Mouse (Mus musculus) forebrain, postnatal 0 days (tissue): Measurements from ENCODE around the gene Map4k2. TPM values are rescaled to one million over a fixed set of nuclear protein-coding genes. Genes with fewer than 3 reads are reported as not detected.

Experiments used
- ATAC-seq: fragments of 200-750 bp; cut with Nextera tagmentation; 2 replicates; pipeline ENCODE4 v1.8.0; 2017; ENCODE audit warnings: mild to moderate bottlenecking, moderate library complexity
- DNase-seq: peaks from one replicate; pipeline ENCODE4 v3.0.0-alpha.2; 2015
- H3K27ac ChIP-seq: fragments of 300-500 bp; sonication (generic); 2 replicates; pipeline ENCODE4 v1.5.1; 2014; ENCODE audit warnings: low read depth, mild to moderate bottlenecking, antibody characterized with exemption, low read length, moderate library complexity, mixed read lengths
- H3K27me3 ChIP-seq: fragments of 300-500 bp; sonication (generic); 2 replicates; pipeline ENCODE4 v1.6.1; 2014; ENCODE audit warnings: mild to moderate bottlenecking, low read length, mixed read lengths; ENCODE audit not compliant: insufficient read depth
- H3K36me3 ChIP-seq: fragments of 300-500 bp; sonication (generic); 2 replicates; pipeline ENCODE4 v1.6.1; 2014; ENCODE audit warnings: mild to moderate bottlenecking, moderate library complexity; ENCODE audit not compliant: insufficient read depth
- H3K4me1 ChIP-seq: fragments of 300-500 bp; sonication (generic); 2 replicates; pipeline ENCODE4 v1.6.1; 2014; ENCODE audit warnings: antibody characterized with exemption; ENCODE audit not compliant: insufficient read depth
- H3K4me2 ChIP-seq: fragments of 300-500 bp; sonication (generic); 2 replicates; pipeline ENCODE4 v1.6.1; 2014; ENCODE audit warnings: low read depth, mild to moderate bottlenecking, moderate library complexity
- H3K4me3 ChIP-seq: fragments of 300-500 bp; sonication (generic); 2 replicates; pipeline ENCODE4 v1.5.1; 2014; ENCODE audit warnings: low read depth, low read length, mixed read lengths
- H3K9ac ChIP-seq: fragments of 300-500 bp; sonication (generic); 2 replicates; pipeline ENCODE4 v1.6.1; 2014; ENCODE audit warnings: mild to moderate bottlenecking
- H3K9me3 ChIP-seq: fragments of 300-500 bp; sonication (generic); 2 replicates; pipeline ENCODE4 v1.6.1; 2016; ENCODE audit warnings: low read length
- CTCF ChIP-seq: sonication (generic); IDR thresholded peaks from 2 replicates; pipeline ENCODE4 v1.5.1; 2016; ENCODE audit warnings: antibody characterized with exemption, control low read depth, low read depth
- WGBS: fragments of 180-500 bp; shearing (Covaris S2); extraction: QIAGEN DNeasy Blood & Tissue Kit; methylation state at CpG from one replicate; pipeline ENCODE4 v1.1.7; 2014; 5-methylcytosine and 5-hydroxymethylcytosine counted together
- polyA plus RNA-seq: library from polyadenylated mRNA; unstranded; fragments of >200 nt; fragmentation: Nextera tagmentation; extraction: Ambion mirVana; gene quantifications from 2 replicates; pipeline ENCODE4 v1.2.1, GENCODE M21; 2015
- total RNA-seq: library from RNA; depleted of rRNA; stranded (reverse); fragments of >200 nt; gene quantifications from 2 replicates; pipeline ENCODE4 v1.2.3, GENCODE M21; 2014

Gene Map4k2
- total and polyA plus RNA-seq, 2 experiments from 2014 or later, result 9.7 to 55.8 TPM

GRCm38 (mm10) chr19:6370175-6370574 lies 29.2 kb downstream of the Map4k2 start:
- H3K36me3 ChIP-seq, result peaks cover 91% of the 10 kb centered on the region
- WGBS, result 89% methylated on average over 2 of the region's 2 CpGs
- H3K4me2 ChIP-seq, result no peak overlapping the region
- H3K9ac ChIP-seq, result no peak overlapping the region
- no peak overlapping the region for H3K27ac ChIP-seq
- no peak for TF ChIP-seq CTCF
- DNase-seq, result no peak
- no peak overlapping the region for H3K4me3 ChIP-seq
- no peaks in the 10 kb centered on the region for H3K9me3 ChIP-seq
- no peak for ATAC-seq
- H3K4me1 ChIP-seq, result no peaks in the 10 kb centered on the region
- H3K27me3 ChIP-seq, result no peaks in the 10 kb centered on the region

DNA sequence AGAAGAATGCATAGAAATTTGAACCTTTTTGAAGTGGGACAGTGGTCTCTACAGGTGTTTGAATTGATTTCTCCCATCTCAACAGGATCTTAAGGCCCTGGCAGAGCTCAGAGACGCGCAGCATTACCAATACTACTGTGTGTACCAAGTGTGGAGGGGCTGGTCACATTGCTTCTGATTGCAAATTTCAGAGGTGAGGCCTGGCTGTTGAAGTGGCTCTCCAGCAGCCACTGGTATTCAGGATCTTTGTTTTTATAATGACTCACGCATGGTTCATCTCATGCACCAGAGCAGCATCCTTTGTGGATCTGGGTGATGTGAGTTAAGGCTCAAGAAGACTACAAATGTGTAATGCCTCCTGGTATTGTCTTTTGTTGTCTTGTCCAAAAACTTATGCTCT lies 31.5 kb downstream of the Map4k2 start:
- Histone ChIP-seq H3K9ac (no peak overlapping the region), H3K27me3 (no peaks in the 10 kb centered on the region), H3K27ac (no peak overlapping the region), H3K9me3 (no peaks in the 10 kb centered on the region), H3K4me1 (no peaks in the 10 kb centered on the region), H3K36me3 (peaks cover 95% of the 10 kb centered on the region), H3K4me2 (no peak overlapping the region), H3K4me3 (no peak overlapping the region)
- TF ChIP-seq CTCF, result no peak
- no peak for DNase-seq
- no peak for ATAC-seq
- 94% methylated on average over 3 of the region's 3 CpGs for WGBS

DNA sequence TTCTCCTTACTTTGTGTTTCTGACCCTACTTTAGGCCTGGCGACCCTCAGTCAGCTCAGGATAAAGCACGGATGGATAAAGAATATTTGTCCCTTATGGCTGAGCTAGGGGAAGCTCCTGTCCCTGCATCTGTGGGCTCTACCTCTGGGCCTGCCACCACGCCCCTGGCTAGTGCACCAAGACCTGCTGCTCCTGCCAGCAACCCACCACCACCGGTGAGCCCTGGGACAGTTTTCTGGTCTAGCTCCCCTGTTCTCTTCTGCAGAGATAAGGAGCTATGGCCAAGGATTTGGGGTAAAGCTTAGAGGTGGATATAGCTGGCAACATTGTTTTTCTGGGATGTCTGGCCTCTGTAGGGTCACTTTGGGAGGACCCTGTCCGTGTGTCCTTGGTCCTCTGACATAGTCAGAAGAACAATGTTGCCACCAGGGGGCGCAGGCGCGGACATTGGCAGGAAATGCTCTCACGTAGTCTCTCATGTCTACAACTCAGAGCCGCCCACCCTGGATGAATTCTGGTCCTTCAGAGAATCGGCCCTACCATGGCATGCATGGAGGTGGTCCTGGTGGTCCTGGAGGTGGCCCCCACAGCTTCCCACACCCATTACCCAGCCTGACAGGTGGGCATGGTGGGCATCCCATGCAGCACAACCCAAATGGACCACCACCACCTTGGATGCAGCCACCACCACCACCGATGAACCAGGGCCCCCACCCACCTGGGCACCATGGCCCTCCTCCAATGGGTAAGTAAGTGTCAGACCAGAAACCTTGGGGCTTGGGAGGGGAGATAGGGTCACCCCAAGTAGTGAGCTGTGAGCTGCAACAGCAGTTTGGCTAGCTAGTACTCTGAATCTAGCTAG lies 32.8 kb downstream of the Map4k2 start:
- WGBS, result 63% methylated on average over 12 of the region's 12 CpGs
- peak; percentile 54 for ATAC-seq

DNA sequence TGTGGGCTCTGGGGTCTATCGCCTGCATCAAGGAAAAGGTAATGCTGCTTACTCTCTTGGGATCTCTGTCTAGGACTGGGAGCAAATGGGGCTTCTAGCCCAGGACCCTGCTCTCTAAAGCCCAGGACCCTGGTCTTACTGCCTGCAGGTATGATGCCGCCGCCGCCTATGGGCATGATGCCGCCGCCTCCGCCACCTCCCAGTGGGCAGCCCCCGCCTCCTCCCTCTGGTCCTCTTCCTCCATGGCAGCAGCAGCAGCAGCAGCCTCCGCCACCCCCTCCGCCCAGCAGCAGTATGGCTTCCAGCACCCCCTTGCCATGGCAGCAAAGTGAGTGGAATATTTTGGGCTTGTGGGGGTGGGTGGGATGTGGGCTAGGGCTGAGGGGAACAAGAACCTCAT lies 33.6 kb downstream of the Map4k2 start:
- Histone ChIP-seq H3K4me1 (no peaks in the 10 kb centered on the region), H3K9me3 (no peaks in the 10 kb centered on the region), H3K27ac (no peak overlapping the region), H3K4me3 (no peak overlapping the region), H3K36me3 (peaks cover 78% of the 10 kb centered on the region), H3K4me2 (no peak overlapping the region), H3K27me3 (no peaks in the 10 kb centered on the region), H3K9ac (no peak overlapping the region)
- no peak for ATAC-seq
- WGBS, result 98% methylated on average over 10 of the region's 10 CpGs
- no peak for DNase-seq
- TF ChIP-seq CTCF, result no peak

More for the DNA sequence above, 32.8 kb downstream of the Map4k2 start:
- peak; percentile 80 for TF ChIP-seq CTCF
- Histone ChIP-seq H3K9me3 (no peaks in the 10 kb centered on the region), H3K27ac (no peak overlapping the region; the same call in 1 of the 2 replicates), H3K4me1 (no peaks in the 10 kb centered on the region), H3K36me3 (peaks cover 85% of the 10 kb centered on the region), H3K9ac (no peak overlapping the region), H3K4me2 (no peak overlapping the region), H3K27me3 (no peaks in the 10 kb centered on the region), H3K4me3 (no peak overlapping the region)
- DNase-seq, result peak; percentile 81

GRCm38 (mm10) chr19:6375423-6376254 lies 34.7 kb downstream of the Map4k2 start:
- Histone ChIP-seq H3K27me3 (no peaks in the 10 kb centered on the region), H3K27ac (no peak overlapping the region), H3K4me1 (no peaks in the 10 kb centered on the region), H3K4me3 (no peak overlapping the region), H3K9ac (no peak overlapping the region), H3K9me3 (no peaks in the 10 kb centered on the region), H3K36me3 (peaks cover 70% of the 10 kb centered on the region), H3K4me2 (no peak overlapping the region)
- DNase-seq (no peak), ATAC-seq (no peak)
- TF ChIP-seq CTCF, result no peak
- 89% methylated on average over 41 of the region's 42 CpGs for WGBS

GRCm38 (mm10) chr19:6376255-6376564 lies 35.3 kb downstream of the Map4k2 start:
- Histone ChIP-seq H3K9me3 (no peaks in the 10 kb centered on the region), H3K4me3 (no peak overlapping the region), H3K27ac (no peak overlapping the region), H3K9ac (no peak overlapping the region), H3K4me1 (no peaks in the 10 kb centered on the region), H3K27me3 (no peaks in the 10 kb centered on the region), H3K36me3 (peaks cover 64% of the 10 kb centered on the region), H3K4me2 (no peak overlapping the region)
- WGBS, result 71% methylated on average over 14 of the region's 14 CpGs
- DNase-seq (peak; percentile 50), ATAC-seq (no peak)
- peak; percentile 74 for TF ChIP-seq CTCF

GRCm38 (mm10) chr19:6376643-6377042 lies 35.7 kb downstream of the Map4k2 start:
- Histone ChIP-seq H3K9ac (no peak overlapping the region), H3K27me3 (no peaks in the 10 kb centered on the region), H3K4me2 (no peak overlapping the region), H3K4me1 (no peaks in the 10 kb centered on the region), H3K27ac (no peak overlapping the region), H3K4me3 (no peak overlapping the region), H3K9me3 (no peaks in the 10 kb centered on the region), H3K36me3 (peaks cover 60% of the 10 kb centered on the region)
- ATAC-seq (no peak), DNase-seq (no peak)
- 74% methylated on average over 2 of the region's 2 CpGs for WGBS
- TF ChIP-seq CTCF, result no peak
